Mouse (Mus musculus): ENCODE results near the gene Pald1. TPM values are rescaled to one million over a fixed set of nuclear protein-coding genes. Genes with fewer than 3 reads are reported as not detected.

Pald1 gene
- polyA plus RNA-seq, 1 experiment from 2014 or later = 26.4 TPM

DNA sequence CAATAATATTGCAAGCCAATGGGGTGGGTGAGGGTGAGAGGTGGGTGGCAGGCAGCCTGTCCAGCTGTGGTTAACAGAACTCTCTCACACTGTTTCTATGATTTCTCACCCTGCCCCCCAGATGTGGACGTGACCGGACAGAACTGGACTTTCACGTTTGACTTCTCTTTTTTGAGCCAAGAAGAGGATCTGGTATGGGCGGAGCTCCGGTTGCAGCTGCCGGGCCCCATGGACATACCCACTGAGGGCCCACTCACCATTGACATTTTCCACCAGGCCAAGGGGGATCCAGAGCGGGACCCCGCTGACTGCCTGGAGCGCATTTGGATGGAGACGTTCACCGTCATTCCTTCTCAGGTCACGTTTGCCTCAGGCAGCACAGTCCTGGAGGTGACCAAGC lies 39.5 kb upstream of the Pald1 start:
- no peak overlapping the region for H3K9ac ChIP-seq (ENCODE audit: low read length)
- H3K27me3 ChIP-seq (ENCODE audit: control insufficient read depth, insufficient read depth, low read length) = peaks cover 26% of the 10 kb centered on the region
- no peaks in the 10 kb centered on the region for H3K36me3 ChIP-seq (ENCODE audit: control insufficient read depth, insufficient read depth, low read length)
- H3K4me1 ChIP-seq (ENCODE audit: control insufficient read depth, insufficient read depth, low read length) = peaks cover 4% of the 10 kb centered on the region; the same call in 1 of the 2 replicates
- H3K27ac ChIP-seq (ENCODE audit: low read depth, low read length) = no peak overlapping the region
- 93% methylated on average over 12 of the region's 12 CpGs for WGBS
- no peaks in the 10 kb centered on the region for H3K9me3 ChIP-seq (ENCODE audit: control insufficient read depth, low read length)
- ATAC-seq (ENCODE audit: insufficient read depth, low FRiP score, low TSS enrichment) (no peak), DNase-seq (ENCODE audit: low spot score) (no peak)
- no peak overlapping the region for H3K4me3 ChIP-seq (ENCODE audit: low read depth, low read length)
- H3K4me2 ChIP-seq (ENCODE audit: low read depth) = no peak overlapping the region

DNA sequence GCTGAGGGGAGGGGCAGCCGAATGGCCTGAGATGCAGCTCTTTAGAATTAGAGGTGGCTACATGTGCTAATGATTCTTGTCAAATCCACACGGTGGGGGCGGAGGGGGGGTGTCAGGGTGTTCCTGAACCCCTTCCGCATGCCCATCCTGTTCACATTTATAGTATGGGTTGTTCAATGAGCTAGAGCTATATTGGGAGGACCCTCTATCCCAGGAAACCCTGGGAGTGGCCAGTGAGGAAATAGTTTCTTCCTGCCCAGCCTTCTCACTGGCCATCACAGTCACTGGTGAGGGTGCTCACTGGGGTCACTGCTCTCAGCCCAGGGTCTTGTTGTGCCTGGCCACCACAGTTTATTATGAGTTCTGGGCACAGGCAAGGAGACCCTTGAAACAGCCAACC lies 36.7 kb upstream of the Pald1 start:
- no peaks in the 10 kb centered on the region for H3K36me3 ChIP-seq (ENCODE audit: control insufficient read depth, insufficient read depth, low read length)
- no peak overlapping the region for H3K4me2 ChIP-seq (ENCODE audit: low read depth)
- DNase-seq (ENCODE audit: low spot score) (no peak), ATAC-seq (ENCODE audit: insufficient read depth, low FRiP score, low TSS enrichment) (no peak)
- no peak overlapping the region for H3K27ac ChIP-seq (ENCODE audit: low read depth, low read length)
- H3K9me3 ChIP-seq (ENCODE audit: control insufficient read depth, low read length) = no peaks in the 10 kb centered on the region
- peaks cover 46% of the 10 kb centered on the region for H3K27me3 ChIP-seq (ENCODE audit: control insufficient read depth, insufficient read depth, low read length)
- 70% methylated on average over 4 of the region's 4 CpGs for WGBS
- no peak overlapping the region for H3K9ac ChIP-seq (ENCODE audit: low read length)
- no peak overlapping the region for H3K4me3 ChIP-seq (ENCODE audit: low read depth, low read length)
- H3K4me1 ChIP-seq (ENCODE audit: control insufficient read depth, insufficient read depth, low read length) = peaks cover 4% of the 10 kb centered on the region; the same call in 1 of the 2 replicates

DNA sequence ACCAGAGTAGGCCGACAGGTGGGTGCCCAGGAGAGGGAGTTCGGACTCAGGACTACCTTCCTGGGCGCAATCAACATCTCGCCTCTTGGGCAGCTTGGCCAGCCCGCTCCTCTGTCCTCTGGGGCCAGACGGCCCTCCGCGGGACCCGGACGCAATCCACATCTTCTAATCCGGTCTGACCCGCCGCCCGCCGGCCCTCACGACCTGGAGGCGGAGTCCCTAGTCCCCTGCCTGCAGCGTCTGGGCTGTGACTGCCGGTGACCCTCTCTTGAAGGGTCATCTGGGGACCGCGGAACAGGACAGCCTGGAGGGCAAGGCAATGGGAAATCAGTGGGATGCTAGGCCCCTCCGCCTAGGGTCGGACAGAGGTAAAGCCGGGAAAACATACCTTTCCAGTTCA lies 35.8 kb upstream of the Pald1 start:
- Histone ChIP-seq H3K4me3 (ENCODE audit: low read depth, low read length) (no peak overlapping the region), H3K36me3 (ENCODE audit: control insufficient read depth, insufficient read depth, low read length) (no peaks in the 10 kb centered on the region), H3K27me3 (ENCODE audit: control insufficient read depth, insufficient read depth, low read length) (peaks cover 46% of the 10 kb centered on the region), H3K27ac (ENCODE audit: low read depth, low read length) (no peak overlapping the region), H3K4me2 (ENCODE audit: low read depth) (no peak overlapping the region), H3K9me3 (ENCODE audit: control insufficient read depth, low read length) (no peaks in the 10 kb centered on the region), H3K4me1 (ENCODE audit: control insufficient read depth, insufficient read depth, low read length) (peaks cover 4% of the 10 kb centered on the region; the same call in 1 of the 2 replicates), H3K9ac (ENCODE audit: low read length) (no peak overlapping the region)
- WGBS = under 1% methylated on average over 24 of the region's 24 CpGs
- ATAC-seq (ENCODE audit: insufficient read depth, low FRiP score, low TSS enrichment) (no peak), DNase-seq (ENCODE audit: low spot score) (peak; percentile 23)

DNA sequence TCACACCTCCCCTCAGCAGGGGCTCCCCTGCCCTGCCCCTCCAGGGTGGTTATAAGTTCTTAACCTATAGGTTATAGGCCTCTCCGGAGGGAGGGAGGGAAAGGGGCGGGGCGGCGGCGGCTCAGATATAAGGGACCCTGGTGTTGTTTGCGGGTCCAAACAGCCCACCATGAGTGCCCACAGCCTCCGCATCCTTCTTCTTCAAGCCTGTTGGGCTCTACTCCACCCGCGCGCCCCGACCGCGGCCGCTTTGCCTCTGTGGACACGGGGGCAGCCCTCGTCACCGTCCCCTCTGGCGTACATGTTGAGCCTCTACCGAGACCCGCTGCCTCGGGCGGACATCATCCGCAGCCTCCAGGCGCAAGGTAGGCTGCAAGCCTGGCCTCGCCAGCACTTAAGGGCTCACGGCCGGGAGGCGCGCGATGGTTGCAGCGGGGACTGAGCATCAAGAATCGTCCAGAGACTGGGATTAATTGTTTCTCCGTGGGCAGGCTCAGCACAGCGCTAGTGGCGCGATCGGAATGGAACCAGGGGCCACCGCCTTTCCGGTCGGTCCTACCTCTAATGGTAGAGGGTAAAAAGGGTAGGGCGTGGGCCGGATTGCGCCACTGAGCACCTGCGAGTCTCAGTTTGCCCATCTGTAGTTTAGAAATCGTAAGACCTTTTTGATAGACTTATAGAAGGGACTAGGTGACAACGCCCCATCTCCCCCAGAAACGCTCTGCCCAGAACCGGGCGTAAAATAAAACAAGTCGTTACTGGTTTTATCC lies 35.0 kb upstream of the Pald1 start:
- Histone ChIP-seq H3K9ac (ENCODE audit: low read length) (no peak overlapping the region), H3K27ac (ENCODE audit: low read depth, low read length) (no peak overlapping the region), H3K4me1 (ENCODE audit: control insufficient read depth, insufficient read depth, low read length) (peaks cover 4% of the 10 kb centered on the region; the same call in 1 of the 2 replicates), H3K4me3 (ENCODE audit: low read depth, low read length) (peak overlapping the region; percentile 27), H3K4me2 (ENCODE audit: low read depth) (peak overlapping the region; percentile 46), H3K27me3 (ENCODE audit: control insufficient read depth, insufficient read depth, low read length) (peaks cover 46% of the 10 kb centered on the region), H3K36me3 (ENCODE audit: control insufficient read depth, insufficient read depth, low read length) (no peaks in the 10 kb centered on the region), H3K9me3 (ENCODE audit: control insufficient read depth, low read length) (no peaks in the 10 kb centered on the region)
- WGBS = 2% methylated on average over 46 of the region's 50 CpGs
- no peak for ATAC-seq (ENCODE audit: insufficient read depth, low FRiP score, low TSS enrichment)
- DNase-seq (ENCODE audit: low spot score) = peak; percentile 51

DNA sequence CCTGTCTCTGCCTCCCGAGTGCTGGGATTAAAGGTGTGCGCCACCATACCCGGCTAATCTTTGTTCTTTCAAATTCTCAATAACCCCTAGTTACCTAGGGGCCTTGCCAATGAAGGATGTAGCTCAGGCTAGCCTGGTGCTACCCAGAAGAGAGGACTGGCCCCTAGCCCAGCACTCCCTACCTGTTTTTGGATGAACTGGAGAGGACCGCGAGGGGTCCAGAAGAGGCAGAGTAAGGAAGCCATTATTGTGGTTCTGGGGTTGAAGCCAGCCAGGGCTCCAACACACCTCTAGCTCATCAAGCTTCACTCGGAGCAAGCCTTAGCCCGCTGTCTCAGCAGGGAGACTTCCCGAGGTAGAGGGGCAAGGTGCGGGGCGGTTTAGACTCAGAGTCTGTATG lies 34.3 kb upstream of the Pald1 start, which contains the start of gene Nodal:
TSS of gene Nodal (plus strand) at position 301 of the 400 bp plus-strand sequence.
- no peak for ATAC-seq (ENCODE audit: insufficient read depth, low FRiP score, low TSS enrichment)
- DNase-seq (ENCODE audit: low spot score) = peak; percentile 14
- no peak within 1 kb of the TSS for H3K9ac ChIP-seq (ENCODE audit: low read length)
- peaks cover 4% of the 10 kb centered on the region; the same call in 1 of the 2 replicates for H3K4me1 ChIP-seq (ENCODE audit: control insufficient read depth, insufficient read depth, low read length)
- no peaks in the 10 kb centered on the region for H3K9me3 ChIP-seq (ENCODE audit: control insufficient read depth, low read length)
- H3K36me3 ChIP-seq (ENCODE audit: control insufficient read depth, insufficient read depth, low read length) = no peaks in the 10 kb centered on the region
- whole genome bisulfite sequencing = 18% methylated on average over 10 of the region's 10 CpGs
- H3K27ac ChIP-seq (ENCODE audit: low read depth, low read length) = no peak within 1 kb of the TSS
- peak within 1 kb of the TSS; percentile 46 for H3K4me2 ChIP-seq (ENCODE audit: low read depth)
- peak within 1 kb of the TSS; percentile 27 for H3K4me3 ChIP-seq (ENCODE audit: low read depth, low read length)
- peaks cover 46% of the 10 kb centered on the region for H3K27me3 ChIP-seq (ENCODE audit: control insufficient read depth, insufficient read depth, low read length)

DNA sequence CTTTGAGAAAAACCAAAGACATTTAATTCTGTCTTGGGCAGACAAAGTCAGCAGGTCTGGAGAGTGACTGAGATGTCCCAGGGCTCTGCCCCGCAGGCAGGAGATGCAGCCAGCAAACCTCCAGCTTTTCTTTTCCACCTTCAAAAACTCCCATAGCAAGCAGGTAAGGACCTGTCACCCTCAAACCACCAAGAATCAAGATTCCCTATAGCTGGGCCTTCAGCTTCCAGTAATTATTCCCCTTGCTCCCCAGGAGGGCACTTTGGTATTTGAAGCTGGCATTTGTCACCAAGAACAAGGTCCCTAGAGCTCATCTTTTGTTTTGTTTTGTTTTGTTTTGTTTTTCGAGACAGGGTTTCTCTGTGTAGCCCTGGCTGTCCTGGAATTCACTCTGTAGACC lies 33.7 kb upstream of the Pald1 start:
- H3K4me2 ChIP-seq (ENCODE audit: low read depth) = no peak overlapping the region
- WGBS = 23% methylated on average over 2 of the region's 2 CpGs
- no peak overlapping the region for H3K27ac ChIP-seq (ENCODE audit: low read depth, low read length)
- no peaks in the 10 kb centered on the region for H3K36me3 ChIP-seq (ENCODE audit: control insufficient read depth, insufficient read depth, low read length)
- H3K4me1 ChIP-seq (ENCODE audit: control insufficient read depth, insufficient read depth, low read length) = peaks cover 4% of the 10 kb centered on the region; the same call in 1 of the 2 replicates
- H3K9ac ChIP-seq (ENCODE audit: low read length) = no peak overlapping the region
- DNase-seq (ENCODE audit: low spot score) (no peak), ATAC-seq (ENCODE audit: insufficient read depth, low FRiP score, low TSS enrichment) (no peak)
- H3K9me3 ChIP-seq (ENCODE audit: control insufficient read depth, low read length) = no peaks in the 10 kb centered on the region
- peaks cover 46% of the 10 kb centered on the region for H3K27me3 ChIP-seq (ENCODE audit: control insufficient read depth, insufficient read depth, low read length)
- H3K4me3 ChIP-seq (ENCODE audit: low read depth, low read length) = no peak overlapping the region

DNA sequence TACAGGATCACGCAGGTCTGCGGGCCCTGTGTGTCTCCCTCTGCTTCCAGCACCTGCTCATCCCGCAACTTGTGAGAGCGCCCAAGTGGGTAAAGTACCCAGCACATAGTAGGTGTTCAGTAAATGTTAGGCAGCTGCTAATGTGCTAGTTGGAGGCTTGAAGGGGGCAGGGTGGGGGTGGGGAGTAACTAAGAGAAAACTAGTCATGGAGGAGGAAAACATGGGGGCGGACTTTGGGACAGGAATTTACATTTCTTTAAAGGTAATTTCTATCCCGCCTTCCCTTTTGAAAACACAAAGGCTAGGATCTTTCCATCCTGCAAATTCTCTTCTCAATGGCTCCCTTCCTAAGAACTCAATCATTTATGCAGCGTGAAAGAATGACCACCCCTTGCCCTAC lies 33.2 kb upstream of the Pald1 start:
- H3K4me1 ChIP-seq (ENCODE audit: control insufficient read depth, insufficient read depth, low read length) = peaks cover 4% of the 10 kb centered on the region; the same call in 1 of the 2 replicates
- H3K4me2 ChIP-seq (ENCODE audit: low read depth) = no peak overlapping the region
- no peaks in the 10 kb centered on the region for H3K9me3 ChIP-seq (ENCODE audit: control insufficient read depth, low read length)
- no peak for ATAC-seq (ENCODE audit: insufficient read depth, low FRiP score, low TSS enrichment)
- no peak overlapping the region for H3K9ac ChIP-seq (ENCODE audit: low read length)
- no peak for DNase-seq (ENCODE audit: low spot score)
- H3K4me3 ChIP-seq (ENCODE audit: low read depth, low read length) = no peak overlapping the region
- WGBS = 12% methylated on average over 7 of the region's 7 CpGs
- H3K27ac ChIP-seq (ENCODE audit: low read depth, low read length) = no peak overlapping the region
- no peaks in the 10 kb centered on the region for H3K36me3 ChIP-seq (ENCODE audit: control insufficient read depth, insufficient read depth, low read length)
- H3K27me3 ChIP-seq (ENCODE audit: control insufficient read depth, insufficient read depth, low read length) = peaks cover 46% of the 10 kb centered on the region

DNA sequence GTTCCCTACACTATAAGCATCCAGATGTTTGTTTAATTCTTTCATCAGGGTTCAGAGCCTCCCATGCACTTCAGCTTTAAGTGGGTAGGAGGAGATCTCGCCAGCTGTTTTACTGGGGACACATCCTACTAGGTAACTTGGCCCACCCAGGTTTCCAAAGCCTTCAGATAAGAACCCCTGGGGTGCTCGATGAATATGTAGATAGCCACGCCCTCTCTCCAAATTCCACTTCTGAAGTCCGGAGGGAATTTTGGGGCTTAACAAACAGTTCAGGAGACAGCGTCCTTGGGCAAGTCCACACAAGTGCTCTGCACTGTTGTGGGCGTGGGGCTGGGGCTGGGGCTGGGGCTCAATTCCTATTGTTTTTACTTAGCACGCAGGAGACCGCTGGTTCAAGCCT lies 32.6 kb upstream of the Pald1 start:
- no peak for DNase-seq (ENCODE audit: low spot score)
- no peak overlapping the region for H3K4me2 ChIP-seq (ENCODE audit: low read depth)
- ATAC-seq (ENCODE audit: insufficient read depth, low FRiP score, low TSS enrichment) = no peak
- WGBS = 10% methylated on average over 8 of the region's 8 CpGs
- H3K9ac ChIP-seq (ENCODE audit: low read length) = no peak overlapping the region
- H3K27ac ChIP-seq (ENCODE audit: low read depth, low read length) = no peak overlapping the region
- no peaks in the 10 kb centered on the region for H3K36me3 ChIP-seq (ENCODE audit: control insufficient read depth, insufficient read depth, low read length)
- peaks cover 4% of the 10 kb centered on the region; the same call in 1 of the 2 replicates for H3K4me1 ChIP-seq (ENCODE audit: control insufficient read depth, insufficient read depth, low read length)
- no peak overlapping the region for H3K4me3 ChIP-seq (ENCODE audit: low read depth, low read length)
- no peaks in the 10 kb centered on the region for H3K9me3 ChIP-seq (ENCODE audit: control insufficient read depth, low read length)
- H3K27me3 ChIP-seq (ENCODE audit: control insufficient read depth, insufficient read depth, low read length) = peaks cover 46% of the 10 kb centered on the region

DNA sequence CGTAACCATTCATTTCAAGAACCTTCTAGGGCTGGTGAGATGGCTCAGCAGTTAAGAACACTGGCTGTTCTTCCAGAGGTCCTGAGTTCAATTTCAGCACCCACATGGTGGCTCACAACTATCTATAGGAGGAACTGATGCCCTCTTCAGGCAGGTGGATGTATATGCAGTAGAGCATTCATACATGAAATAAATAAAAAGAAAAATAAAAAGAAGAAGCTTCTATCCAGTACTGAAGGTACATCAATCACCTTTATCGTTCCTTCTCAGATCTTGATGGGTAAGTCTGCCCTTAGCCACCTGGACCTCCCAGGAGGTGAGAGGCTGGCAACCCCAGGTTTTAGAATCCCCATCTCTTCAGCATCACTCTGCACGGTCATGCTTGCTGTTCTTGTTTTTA lies 31.9 kb upstream of the Pald1 start:
- no peaks in the 10 kb centered on the region for H3K9me3 ChIP-seq (ENCODE audit: control insufficient read depth, low read length)
- peaks cover 43% of the 10 kb centered on the region for H3K27me3 ChIP-seq (ENCODE audit: control insufficient read depth, insufficient read depth, low read length)
- H3K4me1 ChIP-seq (ENCODE audit: control insufficient read depth, insufficient read depth, low read length) = peaks cover 4% of the 10 kb centered on the region; the same call in 1 of the 2 replicates
- H3K4me3 ChIP-seq (ENCODE audit: low read depth, low read length) = no peak overlapping the region
- H3K36me3 ChIP-seq (ENCODE audit: control insufficient read depth, insufficient read depth, low read length) = no peaks in the 10 kb centered on the region
- no peak overlapping the region for H3K4me2 ChIP-seq (ENCODE audit: low read depth)
- no peak for DNase-seq (ENCODE audit: low spot score)
- WGBS = 68% methylated on average over 3 of the region's 3 CpGs
- H3K27ac ChIP-seq (ENCODE audit: low read depth, low read length) = no peak overlapping the region
- H3K9ac ChIP-seq (ENCODE audit: low read length) = no peak overlapping the region
- no peak for ATAC-seq (ENCODE audit: insufficient read depth, low FRiP score, low TSS enrichment)

Data from neural tube, embryonic 11.5 days (tissue).